Mouse (Mus musculus): ENCODE results near the gene Myg1. TPM values are rescaled to one million over a fixed set of nuclear protein-coding genes. Genes with fewer than 3 reads are reported as not detected.

Myg1 gene
- polyA plus RNA-seq, 1 experiment from 2014 or later: 104 TPM

DNA sequence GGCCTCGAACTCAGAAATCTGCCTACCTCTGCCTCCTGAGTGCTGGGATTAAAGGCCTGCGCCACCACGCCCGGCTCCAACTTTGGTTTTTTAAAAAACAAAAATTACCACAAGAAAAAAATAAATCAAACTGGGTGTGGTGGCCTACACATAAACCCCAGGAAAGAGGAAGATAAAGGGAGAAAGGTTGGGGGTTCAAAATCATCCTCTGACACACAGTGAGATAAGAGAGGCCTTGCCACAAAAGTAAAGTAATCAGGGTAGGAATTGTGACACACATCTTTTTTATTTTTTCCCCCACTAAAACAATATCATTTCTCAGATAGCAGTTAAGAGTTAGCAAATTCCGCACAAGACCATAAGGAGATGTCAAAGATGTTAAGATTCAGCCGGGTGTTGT is 52.2 kb downstream of the Myg1 start:
- WGBS: 80% methylated on average over 6 of the region's 6 CpGs
- no peaks in the 10 kb centered on the region for H3K9me3 ChIP-seq (ENCODE audit: control insufficient read depth, low read length)
- no peak overlapping the region for H3K27ac ChIP-seq (ENCODE audit: low read depth)
- H3K27me3 ChIP-seq (replicated peaks; ENCODE audit: control insufficient read depth, insufficient read depth, low read length): no peaks in the 10 kb centered on the region
- DNase-seq (ENCODE audit: low spot score) (no peak), ATAC-seq (replicated peaks; ENCODE audit: low FRiP score, low TSS enrichment, low read depth) (no peak)
- H3K4me1 ChIP-seq (replicated peaks; ENCODE audit: control insufficient read depth, insufficient read depth, low read length): no peaks in the 10 kb centered on the region
- H3K36me3 ChIP-seq (ENCODE audit: control insufficient read depth, insufficient read depth, low read length): no peaks in the 10 kb centered on the region
- no peak overlapping the region for H3K4me3 ChIP-seq (ENCODE audit: low read depth, low read length)
- H3K4me2 ChIP-seq (ENCODE audit: low read length): no peak overlapping the region
- H3K9ac ChIP-seq (ENCODE audit: low read length): no peak overlapping the region

- WGBS: 57% methylated on average over 9 of the region's 9 CpGs
- no peak overlapping the region for H3K27ac ChIP-seq (ENCODE audit: low read depth)
- no peaks in the 10 kb centered on the region for H3K27me3 ChIP-seq (replicated peaks; ENCODE audit: control insufficient read depth, insufficient read depth, low read length)
- no peak overlapping the region for H3K4me2 ChIP-seq (ENCODE audit: low read length)
- no peaks in the 10 kb centered on the region for H3K36me3 ChIP-seq (ENCODE audit: control insufficient read depth, insufficient read depth, low read length)
- ATAC-seq (replicated peaks; ENCODE audit: low FRiP score, low TSS enrichment, low read depth): no peak
- no peak for DNase-seq (ENCODE audit: low spot score)
- no peak overlapping the region for H3K4me3 ChIP-seq (ENCODE audit: low read depth, low read length)
- no peak overlapping the region for H3K9ac ChIP-seq (ENCODE audit: low read length)
- no peaks in the 10 kb centered on the region for H3K4me1 ChIP-seq (replicated peaks; ENCODE audit: control insufficient read depth, insufficient read depth, low read length)
- H3K9me3 ChIP-seq (ENCODE audit: control insufficient read depth, low read length): no peaks in the 10 kb centered on the region
Observed at GRCm38 (mm10) chr15:102386640-102387039, 55.1 kb downstream of the Myg1 start.

Other genes starting within 250 kb of the Myg1 start
- gene Tns2, start 231.3 kb upstream of the Myg1 start, polyA plus RNA-seq (2014; fragmentation: Nextera tagmentation; extraction: Ambion mirVana): 41.5 and 48.8 TPM in 2 replicates
- gene Spryd3, start 195.5 kb upstream of the Myg1 start, polyA plus RNA-seq (2014; fragmentation: Nextera tagmentation; extraction: Ambion mirVana): 14.4 and 16.1 TPM in 2 replicates
- 8.8 and 10.4 TPM in 2 replicates for gene Igfbp6, start 187.3 kb upstream of the Myg1 start, polyA plus RNA-seq (2014; fragmentation: Nextera tagmentation; extraction: Ambion mirVana)
- 3.0 and 4.7 TPM in 2 replicates for gene Soat2, start 181.2 kb upstream of the Myg1 start, polyA plus RNA-seq (2014; fragmentation: Nextera tagmentation; extraction: Ambion mirVana)
- gene Zfp740, start 128.5 kb upstream of the Myg1 start, polyA plus RNA-seq (2014; fragmentation: Nextera tagmentation; extraction: Ambion mirVana): 47.0 and 55.3 TPM in 2 replicates
- 52.3 and 53.6 TPM in 2 replicates for gene Csad, start 127.0 kb upstream of the Myg1 start, polyA plus RNA-seq (2014; fragmentation: Nextera tagmentation; extraction: Ambion mirVana)
- gene Itgb7, start 99.8 kb upstream of the Myg1 start, polyA plus RNA-seq (2014; fragmentation: Nextera tagmentation; extraction: Ambion mirVana): 13.3 and 13.5 TPM in 2 replicates
- gene Rarg, start 74.2 kb upstream of the Myg1 start, polyA plus RNA-seq (2014; fragmentation: Nextera tagmentation; extraction: Ambion mirVana): 16.4 and 17.1 TPM in 2 replicates
- 0.11 and 0.19 TPM in 2 replicates for gene Gm9918, start 61.1 kb upstream of the Myg1 start, polyA plus RNA-seq (2014; fragmentation: Nextera tagmentation; extraction: Ambion mirVana)
- gene Mfsd5, start 52.3 kb upstream of the Myg1 start, polyA plus RNA-seq (2014; fragmentation: Nextera tagmentation; extraction: Ambion mirVana): 65.3 and 67.1 TPM in 2 replicates
- gene Espl1, start 35.4 kb upstream of the Myg1 start, polyA plus RNA-seq (2014; fragmentation: Nextera tagmentation; extraction: Ambion mirVana): 28.0 and 33.0 TPM in 2 replicates
- gene Pfdn5, start 5.6 kb upstream of the Myg1 start, polyA plus RNA-seq (2014; fragmentation: Nextera tagmentation; extraction: Ambion mirVana): 450 and 456 TPM in 2 replicates
- 64.1 and 71.2 TPM in 2 replicates for gene Aaas, start 19.1 kb downstream of the Myg1 start, polyA plus RNA-seq (2014; fragmentation: Nextera tagmentation; extraction: Ambion mirVana)
- 1.2 and 1.3 TPM in 2 replicates for gene Sp7, start 35.5 kb downstream of the Myg1 start, polyA plus RNA-seq (2014; fragmentation: Nextera tagmentation; extraction: Ambion mirVana)
- gene Sp1, start 74.4 kb downstream of the Myg1 start, polyA plus RNA-seq (2014; fragmentation: Nextera tagmentation; extraction: Ambion mirVana): 14.4 and 15.8 TPM in 2 replicates
- gene Amhr2, start 113.7 kb downstream of the Myg1 start, polyA plus RNA-seq (2014; fragmentation: Nextera tagmentation; extraction: Ambion mirVana): 0.81 and 0.97 TPM in 2 replicates
- gene Prr13, start 127.3 kb downstream of the Myg1 start, polyA plus RNA-seq (2014; fragmentation: Nextera tagmentation; extraction: Ambion mirVana): 132 and 141 TPM in 2 replicates
- 275 and 289 TPM in 2 replicates for gene Pcbp2, start 138.8 kb downstream of the Myg1 start, polyA plus RNA-seq (2014; fragmentation: Nextera tagmentation; extraction: Ambion mirVana)
- gene Gm10337, start 172.0 kb downstream of the Myg1 start, polyA plus RNA-seq (2014; fragmentation: Nextera tagmentation; extraction: Ambion mirVana): 3.4 TPM in 1 of 2 replicates, not detected in the other
- gene Map3k12, start 185.4 kb downstream of the Myg1 start, polyA plus RNA-seq (2014; fragmentation: Nextera tagmentation; extraction: Ambion mirVana): 13.5 and 14.9 TPM in 2 replicates
- gene Tarbp2, start 186.5 kb downstream of the Myg1 start, polyA plus RNA-seq (2014; fragmentation: Nextera tagmentation; extraction: Ambion mirVana): 105 TPM in 2 replicates
- 1.5 and 2.2 TPM in 2 replicates for gene Npff, start 193.2 kb downstream of the Myg1 start, polyA plus RNA-seq (2014; fragmentation: Nextera tagmentation; extraction: Ambion mirVana)